Mouse (Mus musculus): ENCODE measurements around the gene Sord. TPM values are rescaled to one million over a fixed set of nuclear protein-coding genes. Genes with fewer than 3 reads are reported as not detected.

Gene Sord
- polyA plus RNA-seq, 1 experiment from 2014 or later, result 22.7 TPM

DNA sequence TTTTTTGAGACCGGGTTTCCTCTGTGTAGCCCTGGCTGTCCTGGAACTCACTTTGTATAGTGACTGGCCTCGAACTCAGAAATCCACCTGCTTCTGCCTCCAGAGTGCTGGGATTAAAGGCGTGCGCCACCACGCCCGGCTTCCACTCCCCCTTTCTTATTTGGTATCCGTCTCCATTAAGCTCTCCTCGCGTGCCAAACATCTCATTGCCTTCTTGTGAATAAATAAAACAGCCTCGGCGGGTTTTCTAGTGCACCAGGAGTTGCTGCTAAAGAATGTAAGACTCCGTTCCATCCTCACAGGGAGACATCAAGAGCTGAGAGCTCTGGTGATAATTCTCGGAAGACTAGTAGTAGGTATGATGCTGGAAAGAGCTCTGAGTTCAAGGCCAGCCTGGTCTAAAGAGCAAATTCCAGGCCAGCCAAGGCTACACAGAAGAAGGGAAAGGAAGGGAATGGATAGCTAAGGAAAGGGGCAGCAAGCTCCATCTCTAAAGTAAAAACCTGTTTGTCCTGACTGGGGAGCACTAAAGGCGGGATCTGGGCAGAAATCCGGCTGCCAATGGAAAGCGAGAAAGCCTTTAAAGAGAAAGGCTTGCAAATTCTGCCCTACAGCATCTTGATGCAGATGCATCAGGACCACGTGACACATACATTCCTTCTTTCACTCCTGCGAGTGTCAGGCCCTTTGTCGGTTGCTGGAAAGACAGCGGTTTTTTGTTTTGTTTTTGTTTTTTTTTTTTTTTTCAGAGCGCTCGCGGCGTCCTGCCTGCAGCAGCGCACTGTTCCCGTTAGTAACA lies 591 bp upstream of the Sord start:
- Histone ChIP-seq H3K9me3 (ENCODE audit: control insufficient read depth, low read length) (no peaks in the 10 kb centered on the region), H3K4me1 (ENCODE audit: control insufficient read depth, insufficient read depth, low read length) (no peaks in the 10 kb centered on the region), H3K36me3 (ENCODE audit: control insufficient read depth, insufficient read depth, low read length) (no peaks in the 10 kb centered on the region), H3K4me3 (ENCODE audit: low read depth, low read length) (peak overlapping the region; percentile 38), H3K9ac (replicated peaks; ENCODE audit: low read depth, low read length) (peak overlapping the region; percentile 53), H3K4me2 (ENCODE audit: low read depth, low read length) (peak overlapping the region; percentile 68), H3K27me3 (ENCODE audit: control insufficient read depth, insufficient read depth, low read length) (no peaks in the 10 kb centered on the region), H3K27ac (ENCODE audit: low read depth, low read length) (peak overlapping the region; percentile 65)
- WGBS, result 5% methylated on average over 26 of the region's 26 CpGs
- ATAC-seq (ENCODE audit: low read depth), result peak; percentile 39

DNA sequence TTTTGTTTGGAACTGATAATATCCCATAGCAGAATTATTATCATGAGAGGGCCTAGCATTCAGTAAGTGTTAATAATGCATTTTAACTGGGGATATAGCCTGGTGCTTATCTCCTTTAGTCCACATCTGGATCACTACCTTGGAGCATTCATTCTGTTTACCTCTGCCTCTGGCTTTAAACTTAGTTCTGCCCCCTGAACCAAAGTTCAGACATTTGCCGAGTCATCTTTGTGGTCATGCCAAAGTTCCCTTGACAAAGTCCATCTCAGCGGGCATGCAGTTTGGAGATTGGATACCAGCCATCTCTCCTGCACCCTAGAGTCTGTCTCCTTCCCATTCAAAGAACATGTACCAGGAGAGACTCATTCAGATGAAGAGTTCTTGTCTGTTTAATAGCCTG lies 876 bp downstream of the Sord start:
- H3K9me3 ChIP-seq (ENCODE audit: control insufficient read depth, low read length), result no peaks in the 10 kb centered on the region
- ATAC-seq (ENCODE audit: low read depth), result no peak
- peak overlapping the region; percentile 68 for H3K4me2 ChIP-seq (ENCODE audit: low read depth, low read length)
- no peaks in the 10 kb centered on the region for H3K4me1 ChIP-seq (ENCODE audit: control insufficient read depth, insufficient read depth, low read length)
- H3K9ac ChIP-seq (replicated peaks; ENCODE audit: low read depth, low read length), result no peak overlapping the region
- H3K27ac ChIP-seq (ENCODE audit: low read depth, low read length), result no peak overlapping the region
- H3K36me3 ChIP-seq (ENCODE audit: control insufficient read depth, insufficient read depth, low read length), result no peaks in the 10 kb centered on the region
- 89% methylated on average over 2 of the region's 2 CpGs for WGBS
- no peaks in the 10 kb centered on the region for H3K27me3 ChIP-seq (ENCODE audit: control insufficient read depth, insufficient read depth, low read length)
- H3K4me3 ChIP-seq (ENCODE audit: low read depth, low read length), result peak overlapping the region; percentile 38; the same call in 1 of the 2 replicates

- H3K27ac ChIP-seq (ENCODE audit: low read depth, low read length), result no peak overlapping the region
- H3K4me1 ChIP-seq (ENCODE audit: control insufficient read depth, insufficient read depth, low read length), result no peaks in the 10 kb centered on the region
- H3K4me2 ChIP-seq (ENCODE audit: low read depth, low read length), result no peak overlapping the region
- no peak overlapping the region for H3K9ac ChIP-seq (replicated peaks; ENCODE audit: low read depth, low read length)
- H3K9me3 ChIP-seq (ENCODE audit: control insufficient read depth, low read length), result no peaks in the 10 kb centered on the region
- H3K4me3 ChIP-seq (ENCODE audit: low read depth, low read length), result no peak overlapping the region
- H3K27me3 ChIP-seq (ENCODE audit: control insufficient read depth, insufficient read depth, low read length), result no peaks in the 10 kb centered on the region
- no peaks in the 10 kb centered on the region for H3K36me3 ChIP-seq (ENCODE audit: control insufficient read depth, insufficient read depth, low read length)
- no peak for ATAC-seq (ENCODE audit: low read depth)
Measured at GRCm38 (mm10) chr2:122236321-122236720, 1.8 kb downstream of the Sord start.

DNA sequence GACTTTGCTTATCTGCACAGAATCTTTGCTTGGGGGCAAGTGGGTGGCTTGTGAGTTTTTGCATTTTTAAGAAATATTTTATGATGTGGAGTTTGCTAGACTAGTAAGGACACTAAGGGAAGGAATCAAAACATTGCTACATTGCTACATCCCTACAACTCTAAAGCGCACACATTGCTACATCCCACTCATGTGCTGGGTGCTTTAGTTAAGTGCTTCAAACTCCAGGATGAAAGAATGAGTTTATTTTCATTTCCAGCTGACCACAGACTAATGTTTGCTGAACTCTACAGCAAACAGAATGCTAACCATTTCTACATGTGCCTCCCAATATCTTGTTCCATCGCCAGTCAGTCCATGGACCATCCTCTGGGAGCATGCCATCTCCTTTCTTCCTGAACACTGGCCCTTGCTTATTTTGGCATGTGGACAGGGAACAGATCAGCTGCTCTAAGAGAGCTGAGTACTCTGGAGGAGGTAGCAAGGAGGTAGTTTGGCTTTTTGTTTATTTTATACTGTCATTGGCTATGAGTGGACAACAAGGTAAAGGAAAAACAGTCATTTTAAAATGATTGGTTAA lies 3.4 kb downstream of the Sord start:
- Histone ChIP-seq H3K36me3 (ENCODE audit: control insufficient read depth, insufficient read depth, low read length) (no peaks in the 10 kb centered on the region), H3K27me3 (ENCODE audit: control insufficient read depth, insufficient read depth, low read length) (no peaks in the 10 kb centered on the region), H3K9me3 (ENCODE audit: control insufficient read depth, low read length) (no peaks in the 10 kb centered on the region), H3K9ac (replicated peaks; ENCODE audit: low read depth, low read length) (no peak overlapping the region), H3K4me3 (ENCODE audit: low read depth, low read length) (no peak overlapping the region), H3K4me1 (ENCODE audit: control insufficient read depth, insufficient read depth, low read length) (no peaks in the 10 kb centered on the region), H3K4me2 (ENCODE audit: low read depth, low read length) (no peak overlapping the region), H3K27ac (ENCODE audit: low read depth, low read length) (no peak overlapping the region)
- WGBS, result 85% methylated on average over 2 of the region's 2 CpGs
- no peak for ATAC-seq (ENCODE audit: low read depth)

- no peak for ATAC-seq (ENCODE audit: low read depth)
- no peaks in the 10 kb centered on the region for H3K27me3 ChIP-seq (ENCODE audit: control insufficient read depth, insufficient read depth, low read length)
- H3K4me3 ChIP-seq (ENCODE audit: low read depth, low read length), result no peak overlapping the region
- no peak overlapping the region for H3K27ac ChIP-seq (ENCODE audit: low read depth, low read length)
- no peak overlapping the region for H3K4me2 ChIP-seq (ENCODE audit: low read depth, low read length)
- no peaks in the 10 kb centered on the region for H3K36me3 ChIP-seq (ENCODE audit: control insufficient read depth, insufficient read depth, low read length)
- no peaks in the 10 kb centered on the region for H3K4me1 ChIP-seq (ENCODE audit: control insufficient read depth, insufficient read depth, low read length)
- no peak overlapping the region for H3K9ac ChIP-seq (replicated peaks; ENCODE audit: low read depth, low read length)
- no peaks in the 10 kb centered on the region for H3K9me3 ChIP-seq (ENCODE audit: control insufficient read depth, low read length)
Measured at GRCm38 (mm10) chr2:122240735-122241134, 6.2 kb downstream of the Sord start.

- H3K9ac ChIP-seq (replicated peaks; ENCODE audit: low read depth, low read length), result no peak overlapping the region
- H3K9me3 ChIP-seq (ENCODE audit: control insufficient read depth, low read length), result no peaks in the 10 kb centered on the region
- ATAC-seq (ENCODE audit: low read depth), result no peak
- 90% methylated on average over 4 of the region's 4 CpGs for WGBS
- H3K4me1 ChIP-seq (ENCODE audit: control insufficient read depth, insufficient read depth, low read length), result no peaks in the 10 kb centered on the region
- H3K36me3 ChIP-seq (ENCODE audit: control insufficient read depth, insufficient read depth, low read length), result no peaks in the 10 kb centered on the region
- H3K27me3 ChIP-seq (ENCODE audit: control insufficient read depth, insufficient read depth, low read length), result no peaks in the 10 kb centered on the region
- H3K4me2 ChIP-seq (ENCODE audit: low read depth, low read length), result no peak overlapping the region
- no peak overlapping the region for H3K27ac ChIP-seq (ENCODE audit: low read depth, low read length)
- no peak overlapping the region for H3K4me3 ChIP-seq (ENCODE audit: low read depth, low read length)
Measured at GRCm38 (mm10) chr2:122241226-122241625, 6.7 kb downstream of the Sord start.

DNA sequence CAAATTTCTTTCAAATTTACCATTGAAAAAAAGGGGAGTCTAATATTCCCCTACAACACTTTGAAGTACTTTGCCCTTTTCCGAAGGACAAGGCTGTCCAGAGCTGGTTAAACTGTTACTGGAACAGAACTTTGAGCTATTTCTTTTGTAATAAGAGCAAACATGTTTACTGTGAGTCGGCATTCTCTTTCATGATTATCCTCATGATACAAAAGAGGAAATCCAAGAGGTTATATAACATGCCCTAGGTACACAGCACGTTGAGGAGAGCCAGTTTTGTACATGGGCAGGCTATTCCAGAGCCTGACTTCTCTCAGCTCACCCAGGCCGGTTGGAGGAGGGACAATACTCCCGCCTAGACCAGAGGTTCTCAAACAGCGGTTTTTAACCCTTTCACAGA lies 7.4 kb downstream of the Sord start:
- Histone ChIP-seq H3K9ac (replicated peaks; ENCODE audit: low read depth, low read length) (no peak overlapping the region), H3K27me3 (ENCODE audit: control insufficient read depth, insufficient read depth, low read length) (no peaks in the 10 kb centered on the region), H3K36me3 (ENCODE audit: control insufficient read depth, insufficient read depth, low read length) (no peaks in the 10 kb centered on the region), H3K4me1 (ENCODE audit: control insufficient read depth, insufficient read depth, low read length) (no peaks in the 10 kb centered on the region), H3K4me3 (ENCODE audit: low read depth, low read length) (no peak overlapping the region), H3K4me2 (ENCODE audit: low read depth, low read length) (no peak overlapping the region), H3K9me3 (ENCODE audit: control insufficient read depth, low read length) (no peaks in the 10 kb centered on the region), H3K27ac (ENCODE audit: low read depth, low read length) (no peak overlapping the region)
- no peak for ATAC-seq (ENCODE audit: low read depth)
- WGBS, result 79% methylated on average over 6 of the region's 6 CpGs

DNA sequence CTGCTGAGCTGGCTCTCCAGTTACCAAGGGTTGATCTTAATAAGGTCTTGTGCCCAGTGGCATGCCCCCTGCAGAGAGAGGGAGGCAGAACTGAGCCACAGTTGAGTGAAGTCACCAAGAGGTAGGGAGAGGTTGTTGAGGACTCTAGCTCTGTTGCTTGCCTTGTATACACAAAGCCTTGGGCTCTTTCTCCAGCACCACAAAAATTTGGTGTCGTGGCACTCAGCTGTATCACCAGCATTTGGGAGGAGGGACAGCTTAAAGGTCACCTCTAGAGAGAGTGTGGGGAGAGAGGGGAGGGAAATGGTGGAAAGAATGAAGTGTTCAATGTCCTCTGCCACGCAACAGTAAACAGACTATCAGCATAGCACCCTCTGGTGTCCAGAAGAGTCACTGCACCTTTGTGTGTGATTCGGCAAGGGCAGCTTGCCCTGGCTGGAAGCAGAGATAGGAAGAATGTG lies 9.2 kb downstream of the Sord start:
- peak; percentile 79 for ATAC-seq (ENCODE audit: low read depth)
- Histone ChIP-seq H3K9me3 (ENCODE audit: control insufficient read depth, low read length) (no peaks in the 10 kb centered on the region), H3K4me3 (ENCODE audit: low read depth, low read length) (no peak overlapping the region), H3K36me3 (ENCODE audit: control insufficient read depth, insufficient read depth, low read length) (no peaks in the 10 kb centered on the region), H3K27ac (ENCODE audit: low read depth, low read length) (no peak overlapping the region), H3K4me2 (ENCODE audit: low read depth, low read length) (no peak overlapping the region), H3K9ac (replicated peaks; ENCODE audit: low read depth, low read length) (no peak overlapping the region), H3K4me1 (ENCODE audit: control insufficient read depth, insufficient read depth, low read length) (no peaks in the 10 kb centered on the region), H3K27me3 (ENCODE audit: control insufficient read depth, insufficient read depth, low read length) (no peaks in the 10 kb centered on the region)
- WGBS, result 5% methylated on average over 3 of the region's 3 CpGs

DNA sequence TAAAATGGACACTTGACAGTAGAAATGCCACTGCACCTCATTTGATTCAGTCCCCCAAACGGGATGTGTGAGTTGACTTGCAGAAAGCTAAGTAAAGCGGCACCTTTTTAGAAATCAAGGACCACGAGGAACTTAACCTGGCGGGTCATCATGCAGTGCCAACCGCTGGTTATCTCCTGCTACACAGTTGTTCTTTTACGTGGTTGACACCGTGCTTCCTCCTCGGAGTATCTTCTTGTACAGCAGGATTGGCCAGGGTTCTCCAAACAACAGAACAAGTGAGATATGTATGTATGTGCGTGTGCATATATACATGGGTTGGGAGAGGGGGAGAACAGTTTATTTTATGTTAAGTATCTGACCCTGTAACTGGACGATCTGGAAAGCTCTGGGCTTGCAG lies 13.2 kb downstream of the Sord start:
- WGBS, result 93% methylated on average over 10 of the region's 10 CpGs
- Histone ChIP-seq H3K9ac (replicated peaks; ENCODE audit: low read depth, low read length) (no peak overlapping the region), H3K4me2 (ENCODE audit: low read depth, low read length) (no peak overlapping the region), H3K27ac (ENCODE audit: low read depth, low read length) (no peak overlapping the region), H3K36me3 (ENCODE audit: control insufficient read depth, insufficient read depth, low read length) (no peaks in the 10 kb centered on the region), H3K4me3 (ENCODE audit: low read depth, low read length) (no peak overlapping the region), H3K27me3 (ENCODE audit: control insufficient read depth, insufficient read depth, low read length) (no peaks in the 10 kb centered on the region), H3K4me1 (ENCODE audit: control insufficient read depth, insufficient read depth, low read length) (no peaks in the 10 kb centered on the region), H3K9me3 (ENCODE audit: control insufficient read depth, low read length) (no peaks in the 10 kb centered on the region)
- ATAC-seq (ENCODE audit: low read depth), result no peak

Data from neural tube, embryonic 14.5 days (tissue).